Mouse (Mus musculus) liver (tissue): Measurements from ENCODE around the gene Rabggta.
A peak's percentile ranks its signal among the peaks of the same experiment; 100 is the strongest.

Experiments
- DNase-seq: peaks from one replicate; pipeline ENCODE4 v3.0.0-alpha.2; 2020; ENCODE audit warnings: mixed read lengths

The Rabggta gene

GRCm38 (mm10) chr14:55730531-55731032, 8.5 kb upstream of the Rabggta start:
- DNase-seq = no peak

GRCm38 (mm10) chr14:55730116-55730515, 8.1 kb upstream of the Rabggta start:
- no peak for DNase-seq

- no peak for DNase-seq
Observed at GRCm38 (mm10) chr14:55727889-55728685, 6.0 kb upstream of the Rabggta start.

GRCm38 (mm10) chr14:55726261-55726660, 4.2 kb upstream of the Rabggta start:
- no peak for DNase-seq

GRCm38 (mm10) chr14:55724411-55724871, 2.4 kb upstream of the Rabggta start:
- DNase-seq = peak; percentile 23

GRCm38 (mm10) chr14:55723433-55723832, 1.4 kb upstream of the Rabggta start:
- DNase-seq = peak; percentile 40

- DNase-seq = no peak
Observed at GRCm38 (mm10) chr14:55722438-55722945, 429 bp upstream of the Rabggta start.

- no peak for DNase-seq
Observed at GRCm38 (mm10) chr14:55721076-55721475, 987 bp downstream of the Rabggta start.

- no peak for DNase-seq
Observed at GRCm38 (mm10) chr14:55720666-55721065, 1.4 kb downstream of the Rabggta start.

- DNase-seq = no peak
Observed at GRCm38 (mm10) chr14:55719737-55720136, 2.3 kb downstream of the Rabggta start.

- DNase-seq = no peak
Observed at GRCm38 (mm10) chr14:55716884-55717283, 5.2 kb downstream of the Rabggta start.

GRCm38 (mm10) chr14:55716271-55716670, 5.8 kb downstream of the Rabggta start:
- no peak for DNase-seq

- no peak for DNase-seq
Observed at GRCm38 (mm10) chr14:55714893-55715292, 7.2 kb downstream of the Rabggta start.

- DNase-seq = no peak
Observed at GRCm38 (mm10) chr14:55713729-55714122, 8.3 kb downstream of the Rabggta start, which contains the start of gene Tgm1. Gene Tgm1, minus strand, starts transcription at chr14:55713926.

- peak; percentile 65 for DNase-seq
Observed at GRCm38 (mm10) chr14:55713007-55713728, 8.9 kb downstream of the Rabggta start.

GRCm38 (mm10) chr14:55711786-55712185, 10.3 kb downstream of the Rabggta start:
- DNase-seq = no peak

- no peak for DNase-seq
Observed at GRCm38 (mm10) chr14:55709509-55709908, 12.6 kb downstream of the Rabggta start.

- DNase-seq = peak; percentile 44
Observed at GRCm38 (mm10) chr14:55707397-55707796, 14.7 kb downstream of the Rabggta start.

- no peak for DNase-seq
Observed at GRCm38 (mm10) chr14:55706051-55706600, 15.9 kb downstream of the Rabggta start.

GRCm38 (mm10) chr14:55702761-55703160, 19.3 kb downstream of the Rabggta start:
- DNase-seq = no peak

- DNase-seq = no peak
Observed at GRCm38 (mm10) chr14:55701131-55701530, 20.9 kb downstream of the Rabggta start.

- no peak for DNase-seq
Observed at GRCm38 (mm10) chr14:55697226-55697625, 24.8 kb downstream of the Rabggta start.

- no peak for DNase-seq
Observed at GRCm38 (mm10) chr14:55689433-55689832, 32.6 kb downstream of the Rabggta start.
